Mouse (Mus musculus) spleen, adult 2 months (tissue): ENCODE measurements at regions not wholly inside any gene's neighbourhood (a gene's known extent, or its start where the extent isn't known, plus 50 kb on each side); places are given as distances from the start of the nearest gene placed in this dataset.

Experiments used
- CTCF ChIP-seq: fragments of 200-500 bp; IDR thresholded peaks from 2 replicates; pipeline ENCODE4 v1.5.1; 2011; ENCODE audit warnings: mild to moderate bottlenecking, inconsistent platforms; ENCODE audit not compliant: insufficient read depth, insufficient read length, insufficient replicate concordance; ENCODE audit errors: extremely low read depth
- POLR2A ChIP-seq: fragments of 200-500 bp; IDR thresholded peaks from 2 replicates; pipeline ENCODE4 v1.6.1; 2011; ENCODE audit warnings: low read depth, low read length, inconsistent platforms

- TF ChIP-seq POLR2A (no peak), CTCF (no peak)
These were observed 223.4 kb upstream of the Id2 start for GRCm38 (mm10) chr12:25320262-25320767.
